Mouse (Mus musculus) thymus, adult 2 months (tissue): ENCODE results near the gene Sertad2. TPM values are rescaled to one million over a fixed set of nuclear protein-coding genes. Genes with fewer than 3 reads are reported as not detected.

Source experiments
- DNase-seq: peaks from one replicate; pipeline ENCODE4 v3.0.0; 2021
- H3K27ac ChIP-seq: fragments of 200-500 bp; 2 replicates; pipeline ENCODE4 v1.5.1; 2012; ENCODE audit warnings: low read length, control low read depth; ENCODE audit not compliant: control insufficient read depth, insufficient read depth
- H3K27me3 ChIP-seq: fragments of 200-500 bp; 2 replicates; pipeline ENCODE4 v1.6.1; 2012; ENCODE audit warnings: mild to moderate bottlenecking, low read length, moderate library complexity, mixed read lengths; ENCODE audit not compliant: control insufficient read depth, insufficient read depth
- H3K36me3 ChIP-seq: fragments of 200-500 bp; 2 replicates; pipeline ENCODE4 v1.6.1; 2012; ENCODE audit warnings: mild to moderate bottlenecking, low read length, moderate library complexity; ENCODE audit not compliant: control insufficient read depth, insufficient read depth
- H3K4me1 ChIP-seq: fragments of 200-500 bp; replicated peaks from 2 replicates; pipeline ENCODE4 v1.6.1; 2012; ENCODE audit warnings: low read length; ENCODE audit not compliant: control insufficient read depth, insufficient read depth
- H3K4me3 ChIP-seq: fragments of 200-500 bp; 2 replicates; pipeline ENCODE4 v1.5.1; 2012; ENCODE audit warnings: mild to moderate bottlenecking, low read length, control low read depth, moderate library complexity; ENCODE audit not compliant: control insufficient read depth, insufficient read depth
- CTCF ChIP-seq: fragments of 200-500 bp; IDR thresholded peaks from 2 replicates; pipeline ENCODE4 v1.5.1; 2012; ENCODE audit warnings: mild to moderate bottlenecking, control low read depth, low read length, moderate library complexity, borderline replicate concordance; ENCODE audit not compliant: control insufficient read depth, poor library complexity, insufficient read depth; ENCODE audit errors: extremely low read depth
- POLR2A ChIP-seq: fragments of 200-500 bp; IDR thresholded peaks from 2 replicates; pipeline ENCODE4 v1.6.1; 2012; ENCODE audit warnings: mild to moderate bottlenecking, low read length, control low read depth, moderate library complexity; ENCODE audit not compliant: control insufficient read depth, poor library complexity, insufficient read depth; ENCODE audit errors: extremely low read depth
- WGBS: fragments of 180-500 bp; shearing (Covaris S2); methylation state at CpG from one replicate; pipeline ENCODE4 v1.1.7; 2018; 5-methylcytosine and 5-hydroxymethylcytosine counted together
- polyA plus RNA-seq: library from polyadenylated mRNA; depleted of rRNA; stranded (reverse); fragments of >200 nt; gene quantifications from 2 replicates; pipeline ENCODE4 v1.2.3, GENCODE M21; 2012

Gene Sertad2
- polyA plus RNA-seq, 1 experiment, result 50.6 TPM

GRCm38 (mm10) chr11:20521321-20521720 is 21.7 kb upstream of the Sertad2 start:
- Histone ChIP-seq H3K27me3 (no peaks in the 10 kb centered on the region; the same call in 1 of the 2 replicates), H3K27ac (no peak overlapping the region), H3K4me1 (no peaks in the 10 kb centered on the region), H3K36me3 (no peaks in the 10 kb centered on the region), H3K4me3 (no peak overlapping the region)
- DNase-seq, result no peak
- TF ChIP-seq POLR2A, result no peak
- TF ChIP-seq CTCF, result no peak
- WGBS, result 90% methylated on average over 2 of the region's 2 CpGs

GRCm38 (mm10) chr11:20522750-20523149 is 20.3 kb upstream of the Sertad2 start:
- no peaks in the 10 kb centered on the region; the same call in 1 of the 2 replicates for H3K27me3 ChIP-seq
- no peak for TF ChIP-seq POLR2A
- TF ChIP-seq CTCF, result no peak
- WGBS, result 83% methylated on average over 4 of the region's 4 CpGs

DNA sequence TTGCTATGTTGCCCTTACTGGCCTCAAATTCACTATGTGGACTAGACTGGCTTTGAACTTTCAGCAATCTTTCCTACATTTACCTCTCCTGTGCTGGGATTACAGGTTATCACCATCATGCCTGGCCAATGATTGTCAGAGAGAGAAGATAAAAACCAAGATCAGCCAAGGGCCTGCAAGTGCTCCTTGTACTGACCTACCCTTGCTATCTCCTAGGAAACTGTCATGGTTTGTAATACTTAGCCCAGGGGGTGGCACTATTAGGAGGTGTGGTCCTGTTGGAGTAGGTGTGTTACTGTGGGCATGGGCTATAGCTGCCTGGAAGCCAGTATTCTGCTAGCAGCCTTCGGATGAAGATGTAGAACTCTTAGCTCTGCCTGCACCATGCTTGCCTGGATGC is 18.6 kb upstream of the Sertad2 start:
- DNase-seq, result no peak
- Histone ChIP-seq H3K4me1 (no peaks in the 10 kb centered on the region), H3K27ac (no peak overlapping the region), H3K27me3 (no peaks in the 10 kb centered on the region; the same call in 1 of the 2 replicates), H3K4me3 (no peak overlapping the region), H3K36me3 (no peaks in the 10 kb centered on the region)
- TF ChIP-seq CTCF, result no peak
- TF ChIP-seq POLR2A, result no peak
- 100% methylated on average over 1 of the region's 1 CpGs for WGBS

More at GRCm38 (mm10) chr11:20522750-20523149, 20.3 kb upstream of the Sertad2 start:
- Histone ChIP-seq H3K4me1 (no peaks in the 10 kb centered on the region), H3K27ac (no peak overlapping the region), H3K4me3 (no peak overlapping the region), H3K36me3 (no peaks in the 10 kb centered on the region)
- DNase-seq, result no peak

DNA sequence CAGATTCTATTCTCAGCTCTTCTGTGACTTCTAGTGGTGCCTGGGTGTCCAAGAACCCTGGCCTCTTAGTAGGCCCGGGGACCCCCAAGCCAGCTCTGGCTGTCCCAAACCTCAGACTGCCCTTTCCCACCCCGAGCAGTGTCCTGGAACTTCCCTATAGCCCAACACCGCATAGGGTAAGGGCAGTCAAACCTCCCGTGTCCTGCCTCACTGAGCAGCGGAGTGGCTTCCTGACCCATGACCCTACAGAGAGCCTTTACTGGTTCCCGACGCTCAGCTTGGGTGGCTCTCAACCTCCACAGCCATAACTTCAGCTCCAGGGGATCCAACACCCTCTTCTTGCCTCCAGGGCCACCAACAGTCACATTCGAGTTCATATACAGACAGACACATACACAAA is 17.1 kb upstream of the Sertad2 start:
- Histone ChIP-seq H3K4me3 (no peak overlapping the region), H3K27me3 (no peaks in the 10 kb centered on the region; the same call in 1 of the 2 replicates), H3K36me3 (no peaks in the 10 kb centered on the region), H3K4me1 (no peaks in the 10 kb centered on the region), H3K27ac (no peak overlapping the region)
- 93% methylated on average over 8 of the region's 8 CpGs for WGBS
- DNase-seq, result no peak
- TF ChIP-seq POLR2A (no peak), CTCF (no peak)

DNA sequence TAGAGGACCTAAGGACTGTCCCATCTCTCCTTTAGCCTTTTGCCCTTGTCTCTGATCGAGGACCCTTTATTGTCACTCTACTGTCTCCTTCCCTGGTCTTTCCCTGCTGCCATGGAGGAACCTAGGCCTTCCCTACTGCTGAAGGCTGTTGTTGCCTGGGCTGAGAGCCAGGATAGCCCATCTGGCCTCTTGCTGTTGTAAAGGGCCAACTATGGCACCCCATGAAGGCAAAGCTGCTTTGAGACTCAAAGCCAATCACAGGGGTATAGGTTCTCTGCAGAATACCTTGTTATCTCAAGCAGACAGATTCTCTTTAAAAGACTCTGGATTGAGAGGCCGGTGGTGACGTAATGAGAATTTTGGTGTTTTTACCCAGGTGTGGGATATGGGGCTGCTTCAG is 15.2 kb upstream of the Sertad2 start:
- Histone ChIP-seq H3K27me3 (no peaks in the 10 kb centered on the region; the same call in 1 of the 2 replicates), H3K4me1 (peaks cover 6% of the 10 kb centered on the region; the same call in 1 of the 2 replicates), H3K27ac (no peak overlapping the region), H3K4me3 (no peak overlapping the region), H3K36me3 (no peaks in the 10 kb centered on the region)
- no peak for DNase-seq
- TF ChIP-seq CTCF (no peak), POLR2A (no peak)
- WGBS, result 99% methylated on average over 3 of the region's 3 CpGs

DNA sequence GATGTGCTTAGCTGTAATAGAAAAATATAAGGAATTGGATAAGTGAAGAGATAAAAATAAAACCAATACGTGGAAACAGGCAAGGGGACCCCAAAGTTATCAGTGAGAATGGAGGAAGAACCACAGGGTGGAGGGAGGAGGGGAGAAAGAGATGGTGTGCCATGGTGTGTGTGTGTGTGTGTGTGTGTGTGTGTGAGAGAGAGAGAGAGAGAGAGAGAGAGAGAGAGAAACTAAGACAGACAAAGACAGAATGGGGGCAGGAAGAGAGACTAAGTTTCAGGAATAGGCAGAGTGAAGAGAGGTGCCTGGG is 11.4 kb upstream of the Sertad2 start:
- H3K36me3 ChIP-seq, result no peaks in the 10 kb centered on the region
- DNase-seq, result no peak
- TF ChIP-seq CTCF, result no peak
- TF ChIP-seq POLR2A, result no peak
- H3K27ac ChIP-seq, result no peak overlapping the region
- no peaks in the 10 kb centered on the region for H3K27me3 ChIP-seq
- peak overlapping the region; percentile 50 for H3K4me3 ChIP-seq
- H3K4me1 ChIP-seq, result peaks cover 6% of the 10 kb centered on the region; the same call in 1 of the 2 replicates
- WGBS, result 4% methylated on average over 1 of the region's 1 CpGs
